Mouse (Mus musculus) bone marrow, adult 2 months (tissue): Measurements from ENCODE around the gene Rassf1. TPM values are rescaled to one million over a fixed set of nuclear protein-coding genes. Genes with fewer than 3 reads are reported as not detected.

Source experiments
- H3K27ac ChIP-seq: fragments of 200-500 bp; 2 replicates; pipeline ENCODE4 v1.5.1; 2012; ENCODE audit warnings: low read depth, mild to moderate bottlenecking, control low read depth, inconsistent platforms, low read length; ENCODE audit not compliant: control insufficient read depth, poor library complexity, insufficient read depth
- H3K4me1 ChIP-seq: fragments of 200-500 bp; 2 replicates; pipeline ENCODE4 v1.6.1; 2011; ENCODE audit warnings: low read length; ENCODE audit not compliant: control insufficient read depth, insufficient read depth
- H3K4me3 ChIP-seq: fragments of 200-500 bp; replicated peaks from 2 replicates; pipeline ENCODE3; 2011; ENCODE audit warnings: mild to moderate bottlenecking, low read depth, low read length, control low read depth; ENCODE audit not compliant: control insufficient read depth
- CTCF ChIP-seq: fragments of 200-500 bp; IDR thresholded peaks from 2 replicates; pipeline ENCODE4 v1.5.1; 2011; ENCODE audit warnings: low read length, control low read depth; ENCODE audit not compliant: control insufficient read depth, insufficient read depth
- POLR2A ChIP-seq: fragments of 200-500 bp; IDR thresholded peaks from 2 replicates; pipeline ENCODE4 v1.6.1; 2011; ENCODE audit warnings: low read depth, mild to moderate bottlenecking, control low read depth, low read length, borderline replicate concordance; ENCODE audit not compliant: control insufficient read depth
- WGBS: fragments of 180-500 bp; shearing (Covaris S2); methylation state at CpG from one replicate; pipeline ENCODE4 v1.1.7; 2018; 5-methylcytosine and 5-hydroxymethylcytosine counted together
- polyA plus RNA-seq: library from polyadenylated mRNA; stranded (reverse); fragments of >200 nt; gene quantifications from 2 replicates; pipeline ENCODE4 v1.2.4, GENCODE M21; 2011; ENCODE audit warnings: low replicate concordance; ENCODE audit not compliant: missing spikeins, insufficient read depth, insufficient read length

Rassf1 gene
- polyA plus RNA-seq, 1 experiment = 32.3 TPM

DNA sequence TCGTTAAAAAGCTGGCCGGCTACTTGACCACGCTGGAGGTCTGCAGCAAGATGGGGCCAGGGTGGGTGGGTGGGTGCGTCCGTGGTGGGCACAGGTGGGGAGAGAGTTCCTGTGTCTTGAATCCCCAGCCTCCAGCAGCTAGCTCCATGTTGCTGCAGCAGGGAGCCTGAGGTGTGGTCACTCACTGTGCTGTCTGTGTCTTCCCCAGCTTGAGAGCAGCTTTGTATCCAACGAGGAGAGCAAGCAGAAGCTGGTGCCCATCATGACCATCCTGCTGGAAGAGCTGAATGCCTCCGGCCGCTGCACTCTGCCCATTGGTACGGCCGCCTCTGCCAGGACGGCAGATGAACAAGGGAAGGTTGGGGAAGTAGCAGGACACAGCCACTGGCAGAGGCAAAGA is 8.1 kb upstream of the Rassf1 start:
- H3K27ac ChIP-seq = no peak overlapping the region
- H3K4me1 ChIP-seq = peaks cover 3% of the 10 kb centered on the region; the same call in 1 of the 2 replicates
- no peak overlapping the region for H3K4me3 ChIP-seq
- no peak for TF ChIP-seq CTCF
- TF ChIP-seq POLR2A = no peak
- WGBS = 88% methylated on average over 11 of the region's 11 CpGs

- H3K4me1 ChIP-seq = peaks cover 3% of the 10 kb centered on the region; the same call in 1 of the 2 replicates
- no peak for TF ChIP-seq CTCF
- no peak for TF ChIP-seq POLR2A
- 96% methylated on average over 17 of the region's 17 CpGs for WGBS
These were observed 7.1 kb upstream of the Rassf1 start for GRCm38 (mm10) chr9:107544196-107544700.

GRCm38 (mm10) chr9:107544729-107545128 is 6.6 kb upstream of the Rassf1 start:
- Histone ChIP-seq H3K27ac (no peak overlapping the region), H3K4me3 (no peak overlapping the region), H3K4me1 (peaks cover 3% of the 10 kb centered on the region; the same call in 1 of the 2 replicates)
- TF ChIP-seq CTCF (no peak), POLR2A (no peak)
- WGBS = 91% methylated on average over 12 of the region's 12 CpGs

More at GRCm38 (mm10) chr9:107544196-107544700, 7.1 kb upstream of the Rassf1 start:
- H3K4me3 ChIP-seq = no peak overlapping the region
- no peak overlapping the region for H3K27ac ChIP-seq

GRCm38 (mm10) chr9:107545199-107545598 is 6.2 kb upstream of the Rassf1 start:
- Histone ChIP-seq H3K4me1 (peaks cover 3% of the 10 kb centered on the region; the same call in 1 of the 2 replicates), H3K27ac (no peak overlapping the region), H3K4me3 (no peak overlapping the region)
- TF ChIP-seq CTCF (0 out of 2 replicates have a peak, but pooled peaks have one; percentile 9), POLR2A (no peak)
- WGBS = 83% methylated on average over 10 of the region's 10 CpGs

- TF ChIP-seq POLR2A (no peak), CTCF (peak; percentile 92)
- Histone ChIP-seq H3K27ac (no peak overlapping the region), H3K4me3 (no peak overlapping the region), H3K4me1 (peaks cover 4% of the 10 kb centered on the region; the same call in 1 of the 2 replicates)
- 19% methylated on average over 3 of the region's 3 CpGs for WGBS
These were observed 5.8 kb upstream of the Rassf1 start for GRCm38 (mm10) chr9:107545602-107546001.

- Histone ChIP-seq H3K4me1 (peaks cover 13% of the 10 kb centered on the region; the same call in 1 of the 2 replicates), H3K4me3 (peak within 1 kb of the TSS; percentile 33), H3K27ac (peak within 1 kb of the TSS; percentile 12; the same call in 1 of the 2 replicates)
- TF ChIP-seq CTCF (no peak), POLR2A (no peak)
- WGBS = 2% methylated on average over 20 of the region's 20 CpGs
These were observed 4.3 kb upstream of the Rassf1 start, which contains the start of gene Zmynd10 for GRCm38 (mm10) chr9:107547026-107547425. Gene Zmynd10, plus strand, starts transcription at chr9:107547298.

DNA sequence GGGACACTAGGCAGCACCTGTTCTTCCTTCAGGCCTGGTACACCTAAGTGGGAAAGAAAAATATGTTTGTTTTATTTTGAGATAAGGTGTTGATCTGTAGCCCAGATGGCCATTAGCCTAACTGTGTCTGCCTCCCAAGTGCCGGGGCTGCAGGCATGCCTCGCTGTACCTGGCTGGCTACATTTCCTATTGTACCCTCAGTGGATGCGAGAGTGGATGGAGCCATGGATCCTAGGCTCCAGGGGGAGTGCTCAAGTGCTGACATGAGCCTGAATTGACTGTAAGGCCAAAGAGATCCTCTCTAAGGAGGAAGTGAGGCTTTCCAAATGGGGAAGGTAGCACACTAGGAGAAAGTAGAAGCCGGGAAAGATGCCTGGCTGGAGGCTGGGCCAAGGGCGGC is 3.4 kb upstream of the Rassf1 start:
- H3K4me3 ChIP-seq = no peak overlapping the region
- peaks cover 13% of the 10 kb centered on the region; the same call in 1 of the 2 replicates for H3K4me1 ChIP-seq
- WGBS = 69% methylated on average over 5 of the region's 5 CpGs
- H3K27ac ChIP-seq = no peak overlapping the region
- TF ChIP-seq POLR2A (no peak), CTCF (no peak)

- 89% methylated on average over 10 of the region's 10 CpGs for WGBS
- Histone ChIP-seq H3K27ac (no peak overlapping the region), H3K4me3 (no peak overlapping the region), H3K4me1 (peaks cover 13% of the 10 kb centered on the region; the same call in 1 of the 2 replicates)
- TF ChIP-seq CTCF (no peak), POLR2A (no peak)
These were observed 2.5 kb upstream of the Rassf1 start for GRCm38 (mm10) chr9:107548820-107549219.

DNA sequence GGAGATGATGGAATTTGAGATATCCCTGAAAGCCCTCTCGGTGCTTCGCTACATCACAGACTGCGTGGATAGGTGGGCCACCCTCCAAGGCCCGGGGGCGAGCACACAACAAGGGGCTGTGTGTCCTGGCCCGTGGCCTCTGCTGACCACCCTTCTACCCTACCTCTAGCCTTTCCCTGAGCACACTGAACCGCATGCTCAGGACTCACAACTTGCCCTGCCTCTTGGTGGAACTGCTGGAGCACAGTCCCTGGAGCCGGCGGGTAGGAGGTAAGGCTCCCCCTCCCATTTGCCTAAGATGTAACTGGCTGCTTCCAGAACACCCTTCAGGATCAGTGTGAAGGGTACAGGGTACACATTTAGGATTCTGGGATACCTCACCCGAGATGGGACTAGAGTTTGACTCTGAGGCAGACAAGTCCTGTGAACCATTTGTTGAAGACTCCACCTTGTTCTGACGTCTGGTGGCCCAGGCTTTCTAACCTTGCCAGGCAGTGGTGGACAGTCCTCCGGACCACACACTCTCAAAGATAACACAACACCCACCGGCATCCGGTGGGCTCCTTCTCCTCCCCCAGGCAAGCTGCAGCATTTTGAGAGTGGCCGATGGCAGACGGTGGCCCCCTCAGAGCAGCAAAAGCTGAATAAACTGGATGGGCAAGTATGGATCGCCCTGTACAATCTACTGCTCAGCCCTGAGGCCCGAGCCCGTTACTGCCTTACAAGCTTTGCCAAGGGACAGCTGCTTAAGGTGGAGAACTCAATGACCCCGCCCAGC is 1.9 kb upstream of the Rassf1 start:
- Histone ChIP-seq H3K27ac (no peak overlapping the region), H3K4me1 (peaks cover 13% of the 10 kb centered on the region; the same call in 1 of the 2 replicates), H3K4me3 (no peak overlapping the region)
- no peak for TF ChIP-seq POLR2A
- TF ChIP-seq CTCF = no peak
- WGBS = 86% methylated on average over 20 of the region's 20 CpGs
